Mouse (Mus musculus) layer of hippocampus, adult 8-10 months (tissue): Measurements from ENCODE around the gene Slc22a23. TPM values are rescaled to one million over a fixed set of nuclear protein-coding genes. Genes with fewer than 3 reads are reported as not detected.
A peak's percentile ranks its signal among the peaks of the same experiment; 100 is the strongest.

Source experiments
- DNase-seq, 2 experiments: peaks; one replicate each; pipeline ENCODE4 v3.0.0; 2022; ENCODE audit warnings: low spot score in 2 of 2
- total RNA-seq, 4 experiments: library from RNA; stranded (reverse); gene quantifications; 2 replicates each; pipeline ENCODE4 v1.2.4; 2022

Gene Slc22a23
- total RNA-seq, 4 experiments from 2014 or later = 32.3 to 41.6 (median 36.4) TPM

- DNase-seq = peak; percentile 26 to 46
Observed at GRCm38 (mm10) chr13:34343719-34344375, 1.1 kb downstream of the Slc22a23 start.

- DNase-seq = no peak
Observed at GRCm38 (mm10) chr13:34342286-34342890, 2.6 kb downstream of the Slc22a23 start.

GRCm38 (mm10) chr13:34336895-34337294, 8.1 kb downstream of the Slc22a23 start:
- no peak for DNase-seq

GRCm38 (mm10) chr13:34334847-34335246, 10.1 kb downstream of the Slc22a23 start:
- no peak for DNase-seq

GRCm38 (mm10) chr13:34332762-34333161, 12.2 kb downstream of the Slc22a23 start:
- no peak for DNase-seq

GRCm38 (mm10) chr13:34331399-34332186, 13.4 kb downstream of the Slc22a23 start:
- no peak for DNase-seq

GRCm38 (mm10) chr13:34329589-34329988, 15.4 kb downstream of the Slc22a23 start:
- DNase-seq = no peak

GRCm38 (mm10) chr13:34326992-34327391, 18.0 kb downstream of the Slc22a23 start:
- no peak for DNase-seq

GRCm38 (mm10) chr13:34323361-34323760, 21.6 kb downstream of the Slc22a23 start:
- DNase-seq = no peak

GRCm38 (mm10) chr13:34320482-34320881, 24.5 kb downstream of the Slc22a23 start:
- no peak for DNase-seq

- no peak for DNase-seq
Observed at GRCm38 (mm10) chr13:34317051-34317450, 27.9 kb downstream of the Slc22a23 start.

- DNase-seq = no peak
Observed at GRCm38 (mm10) chr13:34316511-34316910, 28.5 kb downstream of the Slc22a23 start.

- DNase-seq = no peak
Observed at GRCm38 (mm10) chr13:34313033-34313491, 31.9 kb downstream of the Slc22a23 start.

- DNase-seq = no peak
Observed at GRCm38 (mm10) chr13:34312346-34313002, 32.5 kb downstream of the Slc22a23 start.

GRCm38 (mm10) chr13:34311593-34311992, 33.4 kb downstream of the Slc22a23 start:
- no peak for DNase-seq

GRCm38 (mm10) chr13:34308604-34308927, 36.4 kb downstream of the Slc22a23 start:
- no peak for DNase-seq

GRCm38 (mm10) chr13:34307696-34308603, 37.0 kb downstream of the Slc22a23 start:
- no peak for DNase-seq

GRCm38 (mm10) chr13:34305964-34306671, 38.9 kb downstream of the Slc22a23 start:
- no peak for DNase-seq

GRCm38 (mm10) chr13:34304896-34305295, 40.1 kb downstream of the Slc22a23 start:
- DNase-seq = no peak

GRCm38 (mm10) chr13:34303386-34304016, 41.5 kb downstream of the Slc22a23 start:
- no peak for DNase-seq
